Mouse (Mus musculus): ENCODE results near the gene Fbxl17. TPM values are rescaled to one million over a fixed set of nuclear protein-coding genes. Genes with fewer than 3 reads are reported as not detected.

Gene Fbxl17
- total and polyA plus RNA-seq, 3 experiments: 5.0 to 9.7 TPM; not detected in 1

- no peaks in the 10 kb centered on the region for H3K36me3 ChIP-seq (ENCODE audit: control insufficient read depth in 1 of 2, insufficient read depth in 2 of 2, low read length in 2 of 2)
Observed at GRCm38 (mm10) chr17:63134805-63135204, 365.0 kb downstream of the Fbxl17 start.

GRCm38 (mm10) chr17:63122427-63122826 is 377.4 kb downstream of the Fbxl17 start:
- H3K79me2 ChIP-seq (ENCODE audit: control insufficient read depth, insufficient read depth, low read length, poor library complexity): no peaks in the 10 kb centered on the region
- no peaks in the 10 kb centered on the region for H3K9me3 ChIP-seq (replicated peaks; ENCODE audit: insufficient read depth, low read length)
- no peak overlapping the region for H3K4me3 ChIP-seq (ENCODE audit: control insufficient read depth in 1 of 2, insufficient read depth in 1 of 2, low read depth in 2 of 2, low read length in 2 of 2)
- TF ChIP-seq ELF1 (IDR thresholded peaks at IDR 0.05; ENCODE audit: low read depth, low read length) (no peak), UBTF (IDR thresholded peaks at IDR 0.05; ENCODE audit: borderline replicate concordance, insufficient read depth, low read depth, low read length) (no peak), MAZ (IDR thresholded peaks at IDR 0.05; ENCODE audit: low read depth, low read length) (no peak), MYC (IDR thresholded peaks at IDR 0.05; ENCODE audit: low read depth, low read length) (no peak), MAFK (IDR thresholded peaks at IDR 0.05; ENCODE audit: borderline replicate concordance, low read depth, low read length) (no peak), TCF12 (IDR thresholded peaks at IDR 0.05; ENCODE audit: low read depth, low read length) (no peak), CHD1 (IDR thresholded peaks at IDR 0.05; ENCODE audit: low read depth, low read length) (no peak), RAD21 (IDR thresholded peaks at IDR 0.05; ENCODE audit: low read depth, low read length) (no peak), TBP (IDR thresholded peaks at IDR 0.05; ENCODE audit: low read depth, low read length) (no peak), NELFE (IDR thresholded peaks at IDR 0.05; ENCODE audit: low read depth, low read length) (no peak), ZMIZ1 (IDR thresholded peaks at IDR 0.05; ENCODE audit: low read depth, low read length) (no peak), USF1 (IDR thresholded peaks at IDR 0.05; ENCODE audit: low read depth, low read length) (no peak), KAT2A (conservative IDR thresholded peaks at IDR 0.05; ENCODE audit: low read depth, low read length) (no peak), SMC3 (IDR thresholded peaks at IDR 0.05; ENCODE audit: low read depth, low read length) (no peak), SIN3A (IDR thresholded peaks at IDR 0.05; ENCODE audit: low read length) (no peak), EP300 (IDR thresholded peaks at IDR 0.05; ENCODE audit: low read depth in 1 of 2, low read length in 2 of 2) (no peak), ZNF384 (IDR thresholded peaks at IDR 0.05; ENCODE audit: low read depth, low read length) (no peak), MEF2A (IDR thresholded peaks at IDR 0.05; ENCODE audit: extremely low read depth, insufficient replicate concordance, low read depth, low read length, poor library complexity, severe bottlenecking) (no peak), HCFC1 (IDR thresholded peaks at IDR 0.05; ENCODE audit: low read depth, low read length) (no peak)
- H3K27ac ChIP-seq (ENCODE audit: control insufficient read depth, low read depth, low read length): no peak overlapping the region
- no peaks in the 10 kb centered on the region for H3K27me3 ChIP-seq (ENCODE audit: control insufficient read depth in 1 of 2, insufficient read depth in 2 of 2, low read length in 2 of 2)
- no peaks in the 10 kb centered on the region for H3K4me1 ChIP-seq (ENCODE audit: control insufficient read depth in 1 of 2, insufficient read depth in 2 of 2, low read length in 2 of 2)
- no peak for DNase-seq (ENCODE audit: low read depth, low spot score)
- no peak overlapping the region for H3K9ac ChIP-seq (ENCODE audit: control insufficient read depth, low read depth, low read length, poor library complexity, severe bottlenecking)
- H3K36me3 ChIP-seq (ENCODE audit: control insufficient read depth in 1 of 2, insufficient read depth in 2 of 2, low read length in 2 of 2): no peaks in the 10 kb centered on the region

More at GRCm38 (mm10) chr17:63134805-63135204, 365.0 kb downstream of the Fbxl17 start:
- Histone ChIP-seq H3K9me3 (replicated peaks; ENCODE audit: insufficient read depth, low read length) (no peaks in the 10 kb centered on the region), H3K27ac (ENCODE audit: control insufficient read depth, low read depth, low read length) (no peak overlapping the region), H3K9ac (ENCODE audit: control insufficient read depth, low read depth, low read length, poor library complexity, severe bottlenecking) (no peak overlapping the region), H3K4me1 (ENCODE audit: control insufficient read depth in 1 of 2, insufficient read depth in 2 of 2, low read length in 2 of 2) (no peaks in the 10 kb centered on the region), H3K4me3 (ENCODE audit: control insufficient read depth in 1 of 2, insufficient read depth in 1 of 2, low read depth in 2 of 2, low read length in 2 of 2) (no peak overlapping the region), H3K27me3 (ENCODE audit: control insufficient read depth in 1 of 2, insufficient read depth in 2 of 2, low read length in 2 of 2) (no peaks in the 10 kb centered on the region), H3K79me2 (ENCODE audit: control insufficient read depth, insufficient read depth, low read length, poor library complexity) (no peaks in the 10 kb centered on the region)
- DNase-seq (ENCODE audit: low read depth, low spot score): no peak
- TF ChIP-seq ZMIZ1 (IDR thresholded peaks at IDR 0.05; ENCODE audit: low read depth, low read length) (no peak), ETS1 (IDR thresholded peaks at IDR 0.05; ENCODE audit: low read depth, low read length) (no peak)

Data from MEL (cell line).